Mouse (Mus musculus) myocyte (in vitro differentiated cells): ENCODE results near the gene Tprn.

Source experiments
- CEBPB ChIP-seq: IDR thresholded peaks from 2 replicates; pipeline ENCODE4 v1.6.1; 2011; ENCODE audit warnings: mild to moderate bottlenecking, moderate library complexity; ENCODE audit not compliant: poor library complexity, insufficient read depth, severe bottlenecking
- E2F4 ChIP-seq: IDR thresholded peaks from one replicate; pipeline ENCODE4 v1.6.1; 2011; ENCODE audit warnings: mild to moderate bottlenecking, control low read depth, moderate library complexity; ENCODE audit not compliant: insufficient read depth
- POLR2A ChIP-seq: IDR thresholded peaks from one replicate; pipeline ENCODE4 v1.6.1; 2011; ENCODE audit warnings: low read depth, mild to moderate bottlenecking, control low read depth, moderate library complexity; ENCODE audit not compliant: insufficient read length
- POLR2AphosphoS2 ChIP-seq: IDR thresholded peaks from one replicate; pipeline ENCODE4 v1.6.1; 2011; ENCODE audit warnings: low read depth, control low read depth; ENCODE audit not compliant: insufficient read length
- REST ChIP-seq: IDR thresholded peaks from one replicate; pipeline ENCODE4 v1.6.1; 2011; ENCODE audit warnings: mild to moderate bottlenecking, control low read depth, moderate library complexity; ENCODE audit not compliant: insufficient read depth, insufficient read length
- TCF12 ChIP-seq: IDR thresholded peaks from one replicate; pipeline ENCODE4 v1.6.1; 2011; ENCODE audit warnings: mild to moderate bottlenecking, control low read depth; ENCODE audit not compliant: poor library complexity, insufficient read depth, severe bottlenecking
- USF1 ChIP-seq: IDR thresholded peaks from one replicate; pipeline ENCODE4 v1.6.1; 2011; ENCODE audit warnings: low read depth, mild to moderate bottlenecking, control low read depth, moderate library complexity

- TF ChIP-seq POLR2AphosphoS2, result no peak
- TF ChIP-seq POLR2A, result no peak
- no peak for TF ChIP-seq E2F4
- no peak for TF ChIP-seq CEBPB
- TF ChIP-seq REST, result no peak
- TF ChIP-seq TCF12, result no peak
- TF ChIP-seq USF1, result no peak
These were observed 21.5 kb upstream of the Tprn start for GRCm38 (mm10) chr2:25240723-25241437.
